Mouse (Mus musculus) ES-Bruce4 (cell line): ENCODE measurements around the gene Scube1.

Source experiments
- CTCF ChIP-seq: IDR thresholded peaks from one replicate; pipeline ENCODE4 v1.8.1; 2011; ENCODE audit warnings: low read depth, low read length
- EP300 ChIP-seq: IDR thresholded peaks from 2 replicates; pipeline ENCODE4 v1.6.1; 2011; ENCODE audit warnings: low read depth, low read length; ENCODE audit not compliant: insufficient read depth

DNA sequence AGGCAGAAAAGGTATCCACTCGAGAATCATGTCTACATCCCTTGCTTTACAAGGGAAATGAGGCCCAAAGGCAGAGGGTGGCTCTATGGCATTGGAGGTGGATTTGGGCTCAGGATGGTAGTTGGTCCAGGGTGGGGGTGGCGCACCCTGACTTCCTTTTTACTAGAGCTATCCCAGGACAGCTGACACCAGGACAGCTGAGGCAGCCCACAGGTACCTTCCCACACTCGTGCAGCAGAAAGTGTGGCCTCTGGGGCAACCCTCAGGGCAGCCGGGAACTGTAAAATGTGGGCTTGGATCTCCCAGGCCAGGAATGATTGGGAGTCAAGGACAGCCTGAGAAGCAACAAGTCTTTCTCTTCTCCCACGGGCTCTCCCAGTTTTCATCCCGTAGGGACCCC, 133.1 kb downstream of the Scube1 start:
- TF ChIP-seq EP300 (no peak), CTCF (no peak)
